Mouse (Mus musculus) ovary, postnatal 36 days (tissue): ENCODE measurements at regions not wholly inside any gene's neighbourhood (a gene's known extent, or its start where the extent isn't known, plus 50 kb on each side); places are given as distances from the start of the nearest gene placed in this dataset.

Experiments
- DNase-seq: peaks from one replicate; pipeline ENCODE4 v3.0.0; 2022; ENCODE audit warnings: low spot score, mixed read lengths

DNA sequence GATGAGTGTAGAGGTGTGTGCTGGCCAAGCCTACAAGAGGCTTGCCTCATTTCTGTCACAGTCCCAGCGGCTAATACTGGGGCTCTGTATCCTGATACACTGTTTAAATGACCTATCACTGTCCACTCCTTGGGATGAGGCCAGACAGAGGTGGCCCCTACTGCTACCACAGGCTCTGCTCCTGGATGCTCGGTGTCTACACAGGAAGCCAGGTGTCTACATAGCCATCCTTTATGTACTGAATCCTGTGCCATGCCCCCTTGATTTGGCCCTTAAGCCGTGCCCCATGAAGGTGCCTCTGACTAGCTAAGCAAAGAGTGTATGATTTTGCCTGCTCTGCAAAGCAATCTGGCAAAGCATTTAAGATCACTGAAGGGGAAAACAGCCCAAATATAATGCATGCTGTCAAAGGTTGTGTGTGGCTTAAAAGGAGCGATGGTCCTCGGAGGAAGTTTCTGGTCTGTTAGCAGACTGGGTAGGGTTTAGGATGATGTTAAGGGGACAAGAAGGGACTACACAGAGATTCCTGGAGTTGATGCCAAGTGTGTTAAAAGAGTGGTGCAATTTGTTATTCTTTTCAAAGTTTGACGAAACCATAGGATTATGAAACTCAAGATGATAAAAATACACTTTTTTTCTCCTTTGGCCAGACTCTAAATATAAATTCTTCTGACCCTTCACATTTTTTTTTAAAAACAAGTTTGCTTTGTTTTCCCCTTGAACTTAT is 104.2 kb downstream of the E030025P04Rik start:
- no peak for DNase-seq

GRCm38 (mm10) chr11:109039060-109039791 is 104.9 kb downstream of the E030025P04Rik start:
- peak; percentile 36 for DNase-seq

- DNase-seq: no peak
These were observed 106.0 kb downstream of the E030025P04Rik start for GRCm38 (mm10) chr11:109038136-109038535.

GRCm38 (mm10) chr11:109034596-109034995 is 109.6 kb downstream of the E030025P04Rik start:
- no peak for DNase-seq

DNA sequence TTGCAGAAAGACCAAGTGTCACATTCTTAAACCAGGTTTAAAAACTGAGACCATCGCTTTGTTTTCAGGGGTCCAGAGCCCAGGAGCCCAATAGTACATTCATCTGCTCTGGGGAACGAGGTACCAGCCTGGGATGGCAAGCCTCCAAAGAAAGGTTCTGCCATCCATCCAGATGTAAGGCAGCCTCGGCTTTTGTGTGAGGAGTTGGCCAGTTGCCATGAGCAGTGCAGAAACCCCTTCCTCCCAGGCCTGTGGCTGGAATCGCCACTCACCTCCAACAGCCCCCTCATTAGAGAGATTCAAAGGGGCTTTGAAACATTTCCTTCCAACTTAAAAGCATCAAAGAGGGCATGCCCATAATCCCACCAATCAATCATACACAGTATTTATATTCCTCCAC is 110.1 kb downstream of the E030025P04Rik start:
- no peak for DNase-seq

DNA sequence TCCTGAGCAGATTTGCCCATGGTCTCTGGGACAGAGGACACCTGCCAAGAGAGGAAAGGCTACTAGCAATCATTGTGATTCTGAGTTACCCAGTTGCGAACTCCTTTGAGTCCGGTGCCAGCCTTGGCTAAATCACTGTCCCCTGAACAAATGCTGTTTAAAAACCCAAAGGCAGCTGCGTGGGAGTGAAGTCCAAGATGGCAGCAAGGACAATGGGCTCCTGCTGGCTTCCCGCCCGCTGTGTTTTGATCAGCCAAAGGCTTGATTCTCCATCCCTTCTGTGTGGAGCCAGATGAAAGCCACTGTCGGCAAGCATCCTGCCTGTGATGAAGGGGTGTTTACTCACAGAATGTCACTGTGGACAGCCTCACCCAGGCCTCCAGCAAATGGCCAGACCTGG is 111.4 kb downstream of the E030025P04Rik start:
- peak; percentile 32 for DNase-seq

DNA sequence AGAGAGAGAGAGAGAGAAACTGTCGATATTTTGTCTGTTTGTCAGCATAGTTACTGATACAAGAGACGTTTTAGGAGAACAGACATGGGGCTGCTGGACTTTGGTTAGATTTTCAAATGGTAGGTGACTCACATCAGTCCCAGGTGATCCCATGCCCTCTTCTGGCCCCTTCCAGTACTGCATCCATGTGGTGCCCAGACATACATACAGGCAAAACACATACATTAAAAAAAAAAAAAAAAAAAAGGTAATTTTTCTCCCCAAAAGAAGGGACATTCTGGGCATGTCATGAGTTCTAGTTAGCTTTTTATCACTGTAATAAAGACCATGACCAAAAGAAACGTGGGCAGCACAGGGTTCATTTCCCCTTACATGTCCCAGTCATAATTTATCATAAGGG is 110.3 kb downstream of the Axin2 start:
- peak; percentile 36 for DNase-seq

DNA sequence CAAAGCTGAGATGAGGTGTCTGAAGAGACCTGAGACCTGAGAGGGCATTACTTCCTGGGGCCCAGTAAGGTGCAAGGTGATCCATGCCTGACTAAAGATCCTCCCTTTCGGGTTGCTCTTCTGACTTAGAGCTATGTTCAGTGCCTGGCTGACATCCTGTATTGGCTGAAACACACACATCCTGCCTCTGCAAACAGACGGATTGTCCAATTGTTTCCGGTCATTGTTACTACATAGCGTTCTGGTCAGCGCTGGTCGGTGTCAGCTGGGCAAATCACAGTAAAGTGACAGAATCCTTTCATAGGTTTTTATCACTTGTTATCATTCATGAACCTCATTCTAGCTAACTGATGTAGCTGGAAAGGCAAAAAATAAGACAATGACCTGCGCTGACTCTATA is 109.7 kb downstream of the Axin2 start:
- no peak for DNase-seq

DNA sequence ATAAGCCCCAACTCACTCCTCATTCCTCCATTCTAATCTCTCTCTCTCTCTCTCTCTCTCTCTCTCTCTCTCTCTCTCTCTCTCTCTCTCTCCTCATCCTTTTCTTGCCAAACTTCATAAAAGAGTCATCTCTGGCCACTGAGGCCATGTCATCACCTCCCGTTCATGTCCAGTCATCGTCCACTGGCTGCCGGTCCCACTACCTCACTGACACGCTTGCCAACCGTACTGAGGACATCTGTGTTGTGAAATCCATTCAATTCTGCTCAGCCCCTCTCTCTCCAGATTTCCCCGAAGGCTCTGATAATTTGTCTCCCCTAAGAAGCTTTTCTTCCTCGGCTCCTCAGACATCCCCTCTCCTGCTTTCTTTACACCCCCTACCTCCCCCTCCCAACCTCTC is 94.7 kb downstream of the Axin2 start:
- no peak for DNase-seq

GRCm38 (mm10) chr11:109011161-109011560 is 91.0 kb downstream of the Axin2 start:
- DNase-seq: no peak

DNA sequence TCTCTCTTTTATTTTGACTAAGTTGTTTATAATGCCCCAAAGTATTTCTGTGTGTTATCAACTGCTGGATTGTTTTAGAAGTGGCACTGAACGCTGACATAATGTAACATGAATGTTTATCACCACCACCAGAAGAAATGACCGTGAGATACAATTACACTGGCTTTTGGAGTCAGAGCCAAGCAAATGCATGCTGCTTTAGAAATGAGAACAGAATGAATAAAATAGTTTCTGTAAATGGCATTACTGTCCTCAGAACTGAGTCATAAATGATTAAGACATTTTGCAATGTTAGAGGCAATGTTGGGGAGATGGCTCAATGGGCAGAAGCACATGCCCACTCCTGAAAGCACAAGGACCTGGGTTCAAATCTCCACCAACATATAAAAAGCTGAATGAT is 88.7 kb downstream of the Axin2 start:
- no peak for DNase-seq

GRCm38 (mm10) chr11:109005681-109006080 is 85.5 kb downstream of the Axin2 start:
- no peak for DNase-seq
